Mouse (Mus musculus): ENCODE results near the gene Rab44. TPM values are rescaled to one million over a fixed set of nuclear protein-coding genes. Genes with fewer than 3 reads are reported as not detected.
A peak's percentile ranks its signal among the peaks of the same experiment; 100 is the strongest.
"Not testable (repeated sequence)": the region's sequence is repeated elsewhere in the genome, so short reads cannot be mapped to it uniquely, and the experiment has no call there.

The Rab44 gene
- total RNA-seq, 4 experiments from 2014 or later = 0.14 TPM; not detected in 3

GRCm38 (mm10) chr17:29090776-29091175 lies 23.2 kb upstream of the Rab44 start, which contains the start of gene Cdkn1a:
Gene Cdkn1a (plus strand): TSS chr17:29090976.
- DNase-seq (ENCODE audit: low spot score in 2 of 2) = no peak

GRCm38 (mm10) chr17:29091348-29091944 lies 22.5 kb upstream of the Rab44 start:
- DNase-seq (ENCODE audit: low spot score in 2 of 2) = peak in 1 of 2 experiments; percentile 0

GRCm38 (mm10) chr17:29092497-29092896 lies 21.4 kb upstream of the Rab44 start:
- no peak for DNase-seq (ENCODE audit: low spot score in 2 of 2)

DNA sequence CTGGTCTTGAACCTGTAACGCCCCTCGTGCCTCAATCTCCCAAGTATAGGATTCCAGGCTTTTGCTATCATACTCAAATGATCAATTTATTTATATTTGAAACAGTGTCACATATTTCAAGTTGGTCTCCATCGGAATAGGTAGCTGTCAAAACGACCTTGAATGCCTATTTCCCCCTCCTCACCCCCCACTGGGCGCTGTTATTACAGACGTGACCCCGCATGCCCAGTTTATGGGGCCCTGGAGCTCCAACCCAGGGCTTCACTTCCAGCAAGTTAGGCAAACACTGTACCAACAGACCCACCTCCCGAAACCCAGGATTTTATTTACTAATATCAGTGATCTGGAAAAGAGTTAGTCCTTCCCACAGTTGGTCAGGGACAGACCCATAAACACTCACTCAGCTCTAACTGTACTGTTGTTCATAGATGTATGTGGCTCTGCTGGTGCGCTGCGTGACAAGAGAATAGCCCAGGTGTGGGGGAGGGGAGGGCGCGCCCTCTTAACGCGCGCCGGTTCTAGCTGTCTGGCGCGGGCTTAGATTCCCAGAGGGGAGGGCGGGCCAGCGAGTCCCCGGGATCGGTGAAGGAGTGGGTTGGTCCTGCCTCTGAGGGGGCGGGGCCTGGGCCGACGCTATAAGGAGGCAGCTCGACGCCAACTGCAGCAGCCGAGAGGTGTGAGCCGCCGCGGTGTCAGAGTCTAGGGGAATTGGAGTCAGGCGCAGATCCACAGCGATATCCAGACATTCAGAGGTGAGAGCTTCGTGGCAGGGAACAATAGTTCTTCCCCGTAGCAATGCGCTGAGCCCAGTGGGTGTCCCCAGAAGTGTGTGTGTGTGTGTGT lies 20.6 kb upstream of the Rab44 start:
- DNase-seq (ENCODE audit: low spot score in 2 of 2) = peak; percentile 72 to 75

GRCm38 (mm10) chr17:29093961-29094309 lies 20.0 kb upstream of the Rab44 start:
- no peak for DNase-seq (ENCODE audit: low spot score in 2 of 2)

GRCm38 (mm10) chr17:29094310-29095181 lies 19.4 kb upstream of the Rab44 start:
- DNase-seq (ENCODE audit: low spot score in 2 of 2) = peak; percentile 41 to 50

- peak; percentile 97 to 98 for DNase-seq (ENCODE audit: low spot score in 2 of 2)
Observed at GRCm38 (mm10) chr17:29095201-29095733, 18.7 kb upstream of the Rab44 start.

- DNase-seq (ENCODE audit: low spot score in 2 of 2) = peak in 1 of 2 experiments; percentile 1
Observed at GRCm38 (mm10) chr17:29096245-29096644, 17.7 kb upstream of the Rab44 start.

- peak in 1 of 2 experiments; percentile 2 for DNase-seq (ENCODE audit: low spot score in 2 of 2)
Observed at GRCm38 (mm10) chr17:29096851-29097561, 16.9 kb upstream of the Rab44 start.

- peak in 1 of 2 experiments; percentile 1 for DNase-seq (ENCODE audit: low spot score in 2 of 2)
Observed at GRCm38 (mm10) chr17:29098291-29098690, 15.7 kb upstream of the Rab44 start.

GRCm38 (mm10) chr17:29099076-29099475 lies 14.9 kb upstream of the Rab44 start:
- peak in 1 of 2 experiments; percentile 0 for DNase-seq (ENCODE audit: low spot score in 2 of 2)

DNA sequence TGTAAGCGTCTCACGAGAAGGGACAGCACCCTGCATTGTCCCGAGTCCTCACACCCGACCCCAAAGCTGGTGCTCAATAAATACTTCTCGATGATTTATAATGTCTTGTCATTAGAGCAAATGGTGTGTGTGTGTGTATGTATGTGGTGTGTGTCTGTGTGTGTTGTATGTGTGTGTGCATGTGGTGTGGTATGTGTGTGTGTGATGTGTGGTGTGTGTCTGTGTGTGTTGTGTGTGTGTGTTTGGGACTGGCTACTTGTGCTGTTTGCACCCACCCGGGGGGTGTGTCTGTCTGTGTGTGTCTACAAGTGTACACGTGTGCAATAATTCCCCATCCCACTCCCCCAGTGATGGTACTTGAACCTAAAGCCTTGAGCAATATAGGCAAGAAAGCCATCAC lies 13.3 kb upstream of the Rab44 start:
- no peak for DNase-seq (ENCODE audit: low spot score in 2 of 2)

- not testable (repeated sequence) for DNase-seq (ENCODE audit: low spot score in 2 of 2)
Observed at GRCm38 (mm10) chr17:29110356-29110755, 3.6 kb upstream of the Rab44 start.

- no peak for DNase-seq (ENCODE audit: low spot score in 2 of 2)
Observed at GRCm38 (mm10) chr17:29111332-29111731, 2.6 kb upstream of the Rab44 start.

DNA sequence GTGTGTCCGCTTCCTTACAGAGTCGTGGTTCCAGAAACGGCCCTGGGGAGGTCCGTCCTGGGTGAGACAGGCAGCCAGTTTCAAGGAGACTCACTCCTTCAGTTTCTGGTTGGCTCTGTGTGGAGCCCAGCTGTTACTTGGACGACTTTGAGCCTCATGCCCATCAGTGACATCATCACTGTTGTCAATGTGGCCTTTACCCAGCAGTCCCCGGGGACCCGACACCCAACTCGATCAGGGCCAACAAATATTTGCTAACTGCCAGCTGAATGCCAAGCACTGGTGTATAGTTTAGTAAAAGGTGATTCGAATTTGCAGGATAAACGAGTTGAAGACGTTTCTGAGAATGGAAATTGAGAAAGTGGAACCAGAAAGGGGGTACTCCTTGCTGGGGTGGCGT lies 2.1 kb downstream of the Rab44 start:
- DNase-seq (ENCODE audit: low spot score in 2 of 2) = no peak

DNA sequence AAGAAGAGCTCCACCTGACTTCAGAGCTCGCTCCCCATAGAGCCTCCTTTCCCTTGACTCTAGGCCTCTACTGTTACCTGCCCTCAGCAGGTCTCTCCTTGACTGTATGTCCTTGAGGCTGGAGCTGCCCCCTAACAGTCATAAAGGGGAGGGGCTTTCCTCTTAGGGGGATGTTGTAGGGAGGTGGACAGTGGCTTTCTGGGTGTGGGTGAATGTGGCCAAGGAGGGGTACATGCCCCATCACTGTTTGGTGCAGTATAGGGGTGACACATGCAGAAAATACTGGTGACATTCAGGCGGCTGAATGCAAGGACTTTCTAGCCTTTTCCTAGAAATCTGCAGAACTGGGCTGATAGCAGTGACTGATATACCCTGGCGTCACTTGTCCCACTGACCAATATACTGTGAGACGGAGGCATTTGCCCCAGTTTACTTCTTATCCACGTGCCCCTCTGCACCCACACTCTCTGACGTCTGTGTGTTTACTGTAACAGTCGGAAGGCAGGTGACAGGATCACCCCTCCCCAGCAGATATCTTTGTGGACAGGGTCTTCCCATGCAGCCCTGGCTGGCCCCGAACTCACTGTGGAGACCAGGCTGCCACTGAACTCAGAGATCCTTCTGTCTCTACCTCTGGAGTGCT lies 3.2 kb downstream of the Rab44 start:
- no peak for DNase-seq (ENCODE audit: low spot score in 2 of 2)

- no peak for DNase-seq (ENCODE audit: low spot score in 2 of 2)
Observed at GRCm38 (mm10) chr17:29118057-29118456, 4.1 kb downstream of the Rab44 start.

GRCm38 (mm10) chr17:29120666-29121065 lies 6.7 kb downstream of the Rab44 start:
- DNase-seq (ENCODE audit: low spot score in 2 of 2) = no peak

DNA sequence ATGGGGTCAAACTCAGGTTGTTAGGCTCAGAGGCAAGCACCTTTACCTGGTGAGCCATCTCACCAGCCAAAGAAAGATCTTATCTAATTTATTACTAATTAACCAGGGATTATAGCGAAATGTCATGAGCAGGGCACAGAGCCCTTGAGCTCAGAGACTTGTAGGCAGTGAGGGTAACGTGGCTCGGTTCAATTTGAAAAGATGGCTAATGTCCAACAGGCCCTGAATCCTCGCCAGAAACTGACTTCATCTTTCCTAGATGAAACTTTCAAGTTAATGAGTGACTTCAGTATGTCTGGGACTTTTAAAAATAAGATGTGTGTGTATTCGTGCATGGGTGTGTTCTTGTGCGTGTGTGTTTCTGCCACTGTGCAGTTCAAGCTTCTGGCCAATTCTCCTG lies 8.9 kb downstream of the Rab44 start:
- no peak for DNase-seq (ENCODE audit: low spot score in 2 of 2)

- no peak for DNase-seq (ENCODE audit: low spot score in 2 of 2)
Observed at GRCm38 (mm10) chr17:29123578-29124174, 9.7 kb downstream of the Rab44 start.

All from left cerebral cortex, adult 8-10 months (tissue).